Mouse (Mus musculus) heart, embryonic 12.5 days (tissue): ENCODE data around the gene Klhl41. TPM values are rescaled to one million over a fixed set of nuclear protein-coding genes. Genes with fewer than 3 reads are reported as not detected.
"Not testable (repeated sequence)": the region's sequence is repeated elsewhere in the genome, so short reads cannot be mapped to it uniquely, and the experiment has no call there.

Experiments used
- ATAC-seq: fragments of 200-750 bp; cut with Nextera tagmentation; 2 replicates; pipeline ENCODE4 v1.8.0; 2017; ENCODE audit warnings: moderate TSS enrichment, moderate library complexity; ENCODE audit not compliant: insufficient number of reproducible peaks, low FRiP score
- H3K27ac ChIP-seq: fragments of 300-500 bp; sonication (generic); 2 replicates; pipeline ENCODE4 v1.5.1; 2016; ENCODE audit warnings: mild to moderate bottlenecking, moderate library complexity; ENCODE audit not compliant: poor library complexity, severe bottlenecking
- H3K27me3 ChIP-seq: fragments of 300-500 bp; sonication (generic); replicated peaks from 2 replicates; pipeline ENCODE4 v1.6.1; 2016; ENCODE audit warnings: mild to moderate bottlenecking, moderate library complexity
- H3K36me3 ChIP-seq: fragments of 300-500 bp; sonication (generic); 2 replicates; pipeline ENCODE4 v1.6.1; 2016; ENCODE audit warnings: mild to moderate bottlenecking, moderate library complexity
- H3K4me1 ChIP-seq: fragments of 300-500 bp; sonication (generic); replicated peaks from 2 replicates; pipeline ENCODE4 v1.6.1; 2016; ENCODE audit warnings: mild to moderate bottlenecking
- H3K4me2 ChIP-seq: fragments of 300-500 bp; sonication (generic); 2 replicates; pipeline ENCODE4 v1.6.1; 2016; ENCODE audit warnings: mild to moderate bottlenecking, moderate library complexity
- H3K4me3 ChIP-seq: fragments of 300-500 bp; sonication (generic); 2 replicates; pipeline ENCODE4 v1.5.1; 2016; ENCODE audit warnings: mild to moderate bottlenecking
- H3K9ac ChIP-seq: fragments of 300-500 bp; sonication (generic); 2 replicates; pipeline ENCODE4 v1.6.1; 2016; ENCODE audit warnings: mild to moderate bottlenecking, moderate library complexity
- H3K9me3 ChIP-seq: fragments of 300-500 bp; sonication (generic); replicated peaks from 2 replicates; pipeline ENCODE4 v1.6.1; 2016; ENCODE audit warnings: mild to moderate bottlenecking, moderate library complexity
- WGBS: fragments of 180-500 bp; shearing (Covaris S2); methylation state at CpG from one replicate; pipeline ENCODE4 v1.1.7; 2016; 5-methylcytosine and 5-hydroxymethylcytosine counted together
- polyA plus RNA-seq: library from polyadenylated mRNA; unstranded; fragments of >200 nt; fragmentation: Nextera tagmentation; extraction: Ambion mirVana; gene quantifications from 2 replicates; pipeline ENCODE4 v1.2.1, GENCODE M21; 2016

Gene Klhl41
- polyA plus RNA-seq, 1 experiment from 2014 or later: 16.6 TPM

GRCm38 (mm10) chr2:69646726-69647490 is 23.0 kb upstream of the Klhl41 start, which contains the start of gene Bbs5:
TSS of gene Bbs5 (plus strand) at chr2:69647171.
- Histone ChIP-seq H3K27ac (no peak within 1 kb of the TSS; the same call in 1 of the 2 replicates), H3K9ac (peak within 1 kb of the TSS; percentile 84), H3K36me3 (no peaks in the 10 kb centered on the region), H3K4me3 (peak within 1 kb of the TSS; percentile 87), H3K9me3 (no peaks in the 10 kb centered on the region), H3K4me1 (no peaks in the 10 kb centered on the region; the same call in 1 of the 2 replicates), H3K27me3 (no peaks in the 10 kb centered on the region), H3K4me2 (peak within 1 kb of the TSS; percentile 77)
- 3% methylated on average over 43 of the region's 43 CpGs for WGBS
- ATAC-seq: peak; percentile 88

DNA sequence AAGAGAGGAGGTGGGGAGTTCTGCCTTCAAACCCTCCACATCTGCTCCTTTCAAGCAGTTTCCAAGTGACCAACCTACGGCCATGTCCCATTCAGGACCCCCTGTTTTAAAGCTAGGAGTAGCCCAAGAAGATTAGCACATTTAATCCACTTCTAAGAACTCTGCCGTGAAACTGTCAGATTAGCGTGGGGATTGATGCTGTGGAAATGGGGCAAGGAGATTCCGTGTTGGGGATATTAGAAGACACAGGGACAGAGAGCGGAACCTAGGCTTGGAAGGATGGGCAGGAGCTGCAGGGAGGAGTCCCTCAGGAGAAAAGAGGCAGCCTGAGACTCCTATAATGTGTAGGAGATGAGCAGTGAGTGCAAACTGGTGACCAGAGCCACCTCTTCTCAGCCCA is 20.2 kb upstream of the Klhl41 start:
- Histone ChIP-seq H3K4me2 (no peak overlapping the region), H3K9ac (no peak overlapping the region), H3K27ac (no peak overlapping the region), H3K36me3 (peaks cover 11% of the 10 kb centered on the region), H3K4me3 (no peak overlapping the region), H3K4me1 (no peaks in the 10 kb centered on the region; the same call in 1 of the 2 replicates), H3K9me3 (no peaks in the 10 kb centered on the region), H3K27me3 (no peaks in the 10 kb centered on the region)
- WGBS: 86% methylated on average over 5 of the region's 5 CpGs
- ATAC-seq: no peak

DNA sequence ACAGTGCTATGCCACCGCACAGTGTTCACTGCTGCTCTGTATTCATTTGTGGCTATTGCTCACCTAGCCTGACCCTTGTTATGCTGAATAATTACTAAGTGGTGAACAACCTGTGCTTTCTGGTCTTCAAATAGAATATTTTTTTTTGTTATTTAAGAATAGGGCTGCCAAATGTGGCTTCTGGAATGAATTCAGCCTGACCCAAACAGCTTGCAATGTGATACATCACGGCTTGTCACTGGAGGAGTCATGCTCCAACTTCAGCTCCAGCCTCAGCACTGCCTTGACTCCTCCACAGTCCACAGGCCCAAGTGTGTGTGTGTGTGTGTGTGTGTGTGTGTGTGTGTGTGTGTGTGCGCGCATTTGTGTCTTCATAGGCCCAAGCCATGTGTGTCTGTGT is 10.6 kb upstream of the Klhl41 start:
- no peaks in the 10 kb centered on the region for H3K9me3 ChIP-seq
- no peak overlapping the region for H3K4me2 ChIP-seq
- no peak overlapping the region for H3K9ac ChIP-seq
- H3K4me3 ChIP-seq: no peak overlapping the region
- WGBS: 93% methylated on average over 4 of the region's 4 CpGs
- no peak for ATAC-seq
- H3K27me3 ChIP-seq: no peaks in the 10 kb centered on the region
- H3K4me1 ChIP-seq: no peaks in the 10 kb centered on the region
- H3K27ac ChIP-seq: no peak overlapping the region
- H3K36me3 ChIP-seq: peaks cover 34% of the 10 kb centered on the region

DNA sequence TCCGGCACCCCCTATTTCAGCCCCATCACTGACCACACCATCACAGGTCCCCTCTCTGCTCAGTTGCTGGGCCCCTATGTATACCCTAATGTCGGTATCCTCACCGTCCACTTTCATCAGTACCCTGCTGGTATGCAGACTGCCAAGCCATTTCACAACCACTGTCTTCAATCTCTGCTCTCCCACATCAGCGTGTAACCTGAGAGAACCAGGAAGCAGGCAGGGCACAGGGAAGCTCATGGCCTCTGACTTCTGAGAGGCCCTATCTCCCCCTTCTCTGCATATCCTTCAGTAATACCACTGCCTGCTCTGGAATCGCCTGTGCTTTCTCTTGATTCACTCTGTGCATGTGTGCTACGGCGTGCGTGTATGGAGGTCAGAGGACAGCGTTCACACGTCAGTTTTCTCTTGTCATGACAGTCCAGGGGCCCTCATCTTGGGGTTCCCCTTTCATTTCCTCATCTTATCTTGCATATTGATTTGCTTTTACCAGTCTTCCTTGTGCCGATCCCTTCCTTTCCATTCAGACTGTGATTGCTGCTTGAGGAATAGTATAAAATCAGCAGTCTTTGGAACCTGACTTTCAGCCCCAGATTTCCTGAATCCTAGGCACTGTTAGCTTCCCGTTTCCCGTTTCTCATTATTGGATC is 6.0 kb upstream of the Klhl41 start:
- no peak overlapping the region for H3K9ac ChIP-seq
- no peak for ATAC-seq
- no peak overlapping the region for H3K4me2 ChIP-seq
- no peaks in the 10 kb centered on the region for H3K9me3 ChIP-seq
- H3K36me3 ChIP-seq: peaks cover 21% of the 10 kb centered on the region
- H3K27ac ChIP-seq: no peak overlapping the region
- H3K27me3 ChIP-seq: no peaks in the 10 kb centered on the region
- 74% methylated on average over 13 of the region's 13 CpGs for WGBS
- H3K4me1 ChIP-seq: 0 out of 2 replicates have a peak, but pooled peaks cover 1% of the 10 kb centered on the region
- H3K4me3 ChIP-seq: no peak overlapping the region

DNA sequence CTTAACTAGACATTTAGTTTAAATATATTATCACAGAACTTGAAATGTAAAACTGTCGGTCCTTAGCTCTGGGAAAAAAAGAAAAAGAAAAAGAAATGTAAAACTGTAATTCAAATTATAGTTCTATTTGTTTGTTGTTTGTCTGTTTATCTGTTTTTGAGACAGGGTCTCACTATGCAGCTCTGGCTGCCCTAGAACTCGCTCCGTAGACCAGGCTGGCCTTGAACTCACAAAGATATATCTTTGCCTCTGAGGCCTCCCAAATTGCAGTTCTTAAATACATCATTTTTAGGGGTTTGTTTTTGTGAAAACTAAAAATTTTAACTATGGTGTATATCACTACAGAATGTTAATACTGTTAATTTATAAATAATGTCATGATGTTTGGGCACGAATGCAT is 2.3 kb upstream of the Klhl41 start:
- H3K4me2 ChIP-seq: no peak overlapping the region
- H3K4me3 ChIP-seq: no peak overlapping the region
- 92% methylated on average over 4 of the region's 4 CpGs for WGBS
- no peaks in the 10 kb centered on the region for H3K27me3 ChIP-seq
- 0 out of 2 replicates have a peak, but pooled peaks cover 5% of the 10 kb centered on the region for H3K4me1 ChIP-seq
- H3K27ac ChIP-seq: no peak overlapping the region
- no peak overlapping the region for H3K9ac ChIP-seq
- no peaks in the 10 kb centered on the region for H3K9me3 ChIP-seq
- H3K36me3 ChIP-seq: peaks cover 15% of the 10 kb centered on the region
- ATAC-seq: no peak

- peak overlapping the region; percentile 49 for H3K27ac ChIP-seq
- H3K4me2 ChIP-seq: peak overlapping the region; percentile 37
- peaks cover 8% of the 10 kb centered on the region; the same call in 1 of the 2 replicates for H3K4me1 ChIP-seq
- no peaks in the 10 kb centered on the region for H3K27me3 ChIP-seq
- no peaks in the 10 kb centered on the region for H3K9me3 ChIP-seq
- WGBS: 45% methylated on average over 6 of the region's 6 CpGs
- no peak overlapping the region for H3K4me3 ChIP-seq
- no peak for ATAC-seq
- H3K36me3 ChIP-seq: peaks cover 12% of the 10 kb centered on the region; the same call in 1 of the 2 replicates
- no peak overlapping the region for H3K9ac ChIP-seq
These were observed 1.5 kb upstream of the Klhl41 start for GRCm38 (mm10) chr2:69668414-69668813.

GRCm38 (mm10) chr2:69673723-69674122 is 3.8 kb downstream of the Klhl41 start:
- Histone ChIP-seq H3K4me3 (peak overlapping the region; percentile 40; the same call in 1 of the 2 replicates), H3K36me3 (peaks cover 9% of the 10 kb centered on the region; the same call in 1 of the 2 replicates), H3K27ac (no peak overlapping the region), H3K4me1 (peaks cover 10% of the 10 kb centered on the region; the same call in 1 of the 2 replicates), H3K4me2 (peak overlapping the region; percentile 63), H3K9me3 (no peaks in the 10 kb centered on the region), H3K9ac (peak overlapping the region; percentile 48; the same call in 1 of the 2 replicates), H3K27me3 (no peaks in the 10 kb centered on the region)
- 50% methylated on average over 5 of the region's 5 CpGs for WGBS
- ATAC-seq: no peak

DNA sequence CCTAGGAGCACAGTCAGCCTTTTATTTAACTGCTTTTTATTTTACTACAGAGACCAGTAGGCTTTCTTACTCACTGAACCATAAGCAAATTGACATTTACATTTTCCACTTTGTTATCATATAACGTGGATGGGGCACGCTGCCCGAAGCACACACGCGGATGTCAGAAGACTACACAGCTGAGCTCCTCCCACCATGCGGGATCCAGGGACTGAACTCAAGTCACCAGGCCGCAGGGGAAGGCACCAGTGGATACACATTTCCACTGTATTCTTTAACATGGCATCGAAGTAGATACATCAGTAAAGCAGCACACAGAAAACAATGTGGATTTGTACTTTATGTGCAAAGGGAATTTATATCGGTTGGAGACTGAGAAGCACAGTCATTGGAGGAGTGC is 5.3 kb downstream of the Klhl41 start:
- Histone ChIP-seq H3K36me3 (peaks cover 20% of the 10 kb centered on the region), H3K9ac (no peak overlapping the region), H3K27ac (no peak overlapping the region), H3K27me3 (no peaks in the 10 kb centered on the region), H3K4me1 (peaks cover 8% of the 10 kb centered on the region; the same call in 1 of the 2 replicates), H3K4me3 (no peak overlapping the region), H3K9me3 (no peaks in the 10 kb centered on the region), H3K4me2 (no peak overlapping the region)
- WGBS: 88% methylated on average over 9 of the region's 9 CpGs
- no peak for ATAC-seq

GRCm38 (mm10) chr2:69676713-69677112 is 6.8 kb downstream of the Klhl41 start:
- WGBS: 49% methylated on average over 2 of the region's 2 CpGs

GRCm38 (mm10) chr2:69677215-69677614 is 7.3 kb downstream of the Klhl41 start:
- not testable (repeated sequence) for H3K4me2 ChIP-seq, H3K27me3 ChIP-seq, H3K9me3 ChIP-seq, H3K9ac ChIP-seq, H3K4me1 ChIP-seq, H3K4me3 ChIP-seq, ATAC-seq, H3K27ac ChIP-seq
- 75% methylated on average over 2 of the region's 2 CpGs for WGBS
- H3K36me3 ChIP-seq: peaks cover 32% of the 10 kb centered on the region

More at GRCm38 (mm10) chr2:69676713-69677112, 6.8 kb downstream of the Klhl41 start:
- Histone ChIP-seq H3K36me3 (peaks cover 30% of the 10 kb centered on the region), H3K4me3 (no peak overlapping the region), H3K27me3 (no peaks in the 10 kb centered on the region), H3K4me2 (no peak overlapping the region), H3K27ac (no peak overlapping the region), H3K9ac (no peak overlapping the region), H3K4me1 (peaks cover 5% of the 10 kb centered on the region; the same call in 1 of the 2 replicates), H3K9me3 (no peaks in the 10 kb centered on the region)
- ATAC-seq: no peak

DNA sequence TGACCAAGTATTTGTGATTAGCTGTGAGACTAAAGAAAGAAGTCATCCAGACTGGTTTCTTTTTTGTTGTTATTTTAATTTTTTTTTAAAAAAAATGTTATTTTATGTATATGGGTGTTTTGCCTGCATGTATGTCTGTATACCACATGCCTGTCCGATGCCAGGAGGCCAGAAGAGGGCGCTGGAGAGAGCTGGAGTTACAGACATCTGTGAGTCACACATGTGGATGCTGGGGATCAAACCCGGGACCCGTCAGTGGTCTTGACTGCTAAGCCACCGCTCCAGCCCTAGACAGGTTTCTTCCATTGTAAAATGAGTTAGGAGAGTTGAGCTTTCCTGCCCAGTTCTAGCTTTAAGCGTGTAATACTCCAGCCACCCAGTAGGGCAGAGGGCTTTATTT is 10.1 kb downstream of the Klhl41 start:
- WGBS: 64% methylated on average over 6 of the region's 6 CpGs
- H3K36me3 ChIP-seq: peaks cover 47% of the 10 kb centered on the region
- H3K9me3 ChIP-seq: no peaks in the 10 kb centered on the region
- H3K4me2 ChIP-seq: no peak overlapping the region
- no peaks in the 10 kb centered on the region for H3K27me3 ChIP-seq
- ATAC-seq: no peak
- no peaks in the 10 kb centered on the region for H3K4me1 ChIP-seq
- H3K9ac ChIP-seq: no peak overlapping the region
- H3K4me3 ChIP-seq: no peak overlapping the region
- no peak overlapping the region for H3K27ac ChIP-seq
